Mouse (Mus musculus) liver, embryonic 14.5 days (tissue): Measurements from ENCODE around the gene Camkk1. TPM values are rescaled to one million over a fixed set of nuclear protein-coding genes. Genes with fewer than 3 reads are reported as not detected.

Experiments
- ATAC-seq: fragments of 200-750 bp; cut with Nextera tagmentation; 2 replicates; pipeline ENCODE4 v1.8.0; 2017; ENCODE audit warnings: moderate number of reproducible peaks, mild to moderate bottlenecking, moderate library complexity; ENCODE audit not compliant: insufficient read depth
- DNase-seq, 3 experiments: peaks; one replicate each; pipeline ENCODE4 v3.0.0-alpha.2; 2012 to 2013; ENCODE audit warnings: low read depth in 3 of 3, low spot score in 3 of 3
- H3K27ac ChIP-seq: fragments of 300-500 bp; sonication (generic); 2 replicates; pipeline ENCODE4 v1.5.1; 2014; ENCODE audit warnings: moderate library complexity, mild to moderate bottlenecking, control low read depth, inconsistent platforms
- H3K27me3 ChIP-seq: fragments of 300-500 bp; sonication (generic); 2 replicates; pipeline ENCODE4 v1.6.1; 2014; ENCODE audit warnings: mild to moderate bottlenecking, low read length, moderate library complexity; ENCODE audit not compliant: control insufficient read depth, insufficient read depth
- H3K36me3 ChIP-seq: fragments of 300-500 bp; sonication (generic); replicated peaks from 2 replicates; pipeline ENCODE4 v1.6.1; 2014; ENCODE audit warnings: low read depth; ENCODE audit not compliant: control insufficient read depth, insufficient read depth
- H3K4me1 ChIP-seq, 2 experiments: fragments of 200-500 bp in 1 of 2; fragments of 300-500 bp in 1 of 2; sonication (generic) in 1 of 2; replicated peaks; 2 replicates each; pipeline ENCODE4 v1.6.1; 2012 to 2014; ENCODE audit warnings: antibody characterized with exemption in 1 of 2, inconsistent platforms in 1 of 2, low read length in 1 of 2; ENCODE audit not compliant: control insufficient read depth in 2 of 2, insufficient read depth in 2 of 2
- H3K4me2 ChIP-seq: fragments of 300-500 bp; sonication (generic); 2 replicates; pipeline ENCODE4 v1.6.1; 2014; ENCODE audit warnings: low read depth, mild to moderate bottlenecking, control low read depth, moderate library complexity
- H3K4me3 ChIP-seq, 2 experiments: fragments of 200-500 bp in 1 of 2; fragments of 300-500 bp in 1 of 2; sonication (generic) in 1 of 2; 2 replicates each; pipeline ENCODE4 v1.5.1; 2012 to 2014; ENCODE audit warnings: low read depth in 2 of 2, low read length in 2 of 2, mild to moderate bottlenecking in 2 of 2, control low read depth in 1 of 2, inconsistent platforms in 1 of 2, moderate library complexity in 1 of 2; ENCODE audit not compliant: insufficient read depth in 1 of 2
- H3K9ac ChIP-seq: fragments of 300-500 bp; sonication (generic); replicated peaks from 2 replicates; pipeline ENCODE4 v1.6.1; 2014; ENCODE audit warnings: mild to moderate bottlenecking, control low read depth, moderate library complexity
- H3K9me3 ChIP-seq: fragments of 300-500 bp; sonication (generic); 2 replicates; pipeline ENCODE4 v1.6.1; 2016; ENCODE audit warnings: low read length, mixed read lengths; ENCODE audit not compliant: control insufficient read depth
- CTCF ChIP-seq: IDR thresholded peaks from 2 replicates; pipeline ENCODE4 v1.5.1; 2016; ENCODE audit warnings: antibody characterized with exemption, low read depth, control low read depth
- EP300 ChIP-seq: IDR thresholded peaks from 2 replicates; pipeline ENCODE4 v1.6.1; 2016; ENCODE audit warnings: antibody characterized with exemption, low read depth
- WGBS: fragments of 180-500 bp; shearing (Covaris S2); extraction: QIAGEN DNeasy Blood & Tissue Kit; methylation state at CpG from one replicate; pipeline ENCODE4 v1.1.7; 2014; ENCODE audit not compliant: insufficient replicate concordance; 5-methylcytosine and 5-hydroxymethylcytosine counted together
- polyA plus RNA-seq, 2 experiments: library from polyadenylated mRNA; depleted of rRNA in 1 of 2; stranded (reverse) in 1 of 2; unstranded in 1 of 2; fragments of >200 nt; fragmentation: Nextera tagmentation in 1 of 2; extraction: Ambion mirVana in 1 of 2; gene quantifications; 2 replicates each; pipeline versions ENCODE4 v1.2.1 to v1.2.3; 2012 to 2014

Gene Camkk1
- polyA plus RNA-seq, 2 experiments: 0.36 to 0.69 TPM

GRCm38 (mm10) chr11:73013981-73014380 is 4.8 kb upstream of the Camkk1 start:
- no peak overlapping the region for H3K4me2 ChIP-seq
- no peak overlapping the region for H3K27ac ChIP-seq
- no peaks in the 10 kb centered on the region for H3K9me3 ChIP-seq
- peaks cover 11% of the 10 kb centered on the region for H3K27me3 ChIP-seq
- 0 out of 4 replicates have a peak, but pooled peaks cover 0 to 2% of the 10 kb centered on the region in 2 experiments for H3K4me1 ChIP-seq
- H3K9ac ChIP-seq: no peak overlapping the region
- ATAC-seq (no peak), DNase-seq (no peak)
- H3K36me3 ChIP-seq: no peaks in the 10 kb centered on the region
- no peak for TF ChIP-seq CTCF
- no peak for TF ChIP-seq EP300
- WGBS: 67% methylated on average over 5 of the region's 5 CpGs
- H3K4me3 ChIP-seq: no peak overlapping the region

- Histone ChIP-seq H3K4me2 (no peak overlapping the region), H3K36me3 (no peaks in the 10 kb centered on the region), H3K9me3 (no peaks in the 10 kb centered on the region), H3K27ac (no peak overlapping the region), H3K4me1 (peaks cover 0 to 2% of the 10 kb centered on the region in 2 experiments; a peak in 1 of 4 replicates), H3K4me3 (no peak overlapping the region), H3K9ac (no peak overlapping the region), H3K27me3 (peaks cover 20% of the 10 kb centered on the region)
- ATAC-seq (no peak), DNase-seq (no peak)
- no peak for TF ChIP-seq EP300
- WGBS: 76% methylated on average over 4 of the region's 4 CpGs
These were observed 3.9 kb upstream of the Camkk1 start for GRCm38 (mm10) chr11:73014831-73015344.

GRCm38 (mm10) chr11:73015391-73016102 is 3.3 kb upstream of the Camkk1 start:
- Histone ChIP-seq H3K4me1 (peaks cover 0 to 2% of the 10 kb centered on the region in 2 experiments; a peak in 1 of 4 replicates), H3K27me3 (peaks cover 27% of the 10 kb centered on the region), H3K9me3 (no peaks in the 10 kb centered on the region), H3K4me2 (no peak overlapping the region), H3K9ac (no peak overlapping the region), H3K4me3 (no peak overlapping the region), H3K36me3 (no peaks in the 10 kb centered on the region), H3K27ac (no peak overlapping the region)
- no peak for DNase-seq
- WGBS: 67% methylated on average over 5 of the region's 5 CpGs
- no peak for TF ChIP-seq EP300
- no peak for TF ChIP-seq CTCF
- ATAC-seq: no peak

- Histone ChIP-seq H3K9me3 (no peaks in the 10 kb centered on the region), H3K36me3 (no peaks in the 10 kb centered on the region), H3K9ac (no peak overlapping the region), H3K27me3 (peaks cover 27% of the 10 kb centered on the region), H3K27ac (no peak overlapping the region), H3K4me1 (peaks cover 0 to 2% of the 10 kb centered on the region in 2 experiments; a peak in 1 of 4 replicates), H3K4me2 (no peak overlapping the region), H3K4me3 (no peak overlapping the region)
- 53% methylated on average over 6 of the region's 6 CpGs for WGBS
- TF ChIP-seq CTCF (no peak), EP300 (no peak)
- ATAC-seq (no peak), DNase-seq (no peak)
These were observed 2.7 kb upstream of the Camkk1 start for GRCm38 (mm10) chr11:73016103-73016420.

- Histone ChIP-seq H3K9me3 (no peaks in the 10 kb centered on the region), H3K4me2 (peak overlapping the region; percentile 82), H3K27ac (no peak overlapping the region), H3K4me1 (peaks cover 2 to 5% of the 10 kb centered on the region in 2 experiments; a peak in 2 of 4 replicates), H3K9ac (no peak overlapping the region), H3K4me3 (peak overlapping the region; percentile 49 to 57), H3K36me3 (no peaks in the 10 kb centered on the region), H3K27me3 (peaks cover 30% of the 10 kb centered on the region)
- TF ChIP-seq CTCF (no peak), EP300 (no peak)
- under 1% methylated on average over 46 of the region's 46 CpGs for WGBS
- DNase-seq (no peak), ATAC-seq (peak; percentile 24)
These were observed 463 bp downstream of the Camkk1 start for GRCm38 (mm10) chr11:73019147-73019795.
